Mouse (Mus musculus): Measurements from ENCODE around the gene Myg1. TPM values are rescaled to one million over a fixed set of nuclear protein-coding genes. Genes with fewer than 3 reads are reported as not detected.
A peak's percentile ranks its signal among the peaks of the same experiment; 100 is the strongest.

The Myg1 gene
- polyA plus RNA-seq, 1 experiment from 2014 or later, result 81.8 TPM

GRCm38 (mm10) chr15:102366238-102366637, 34.7 kb downstream of the Myg1 start:
- Histone ChIP-seq H3K4me3 (replicated peaks; ENCODE audit: low read length) (peak overlapping the region; percentile 33), H3K4me1 (ENCODE audit: control insufficient read depth, insufficient read depth, low read length) (peaks cover 32% of the 10 kb centered on the region), H3K9ac (ENCODE audit: low read length) (peak overlapping the region; percentile 43), H3K36me3 (ENCODE audit: control insufficient read depth, insufficient read depth, low read length) (no peaks in the 10 kb centered on the region), H3K27me3 (ENCODE audit: control insufficient read depth, insufficient read depth, low read length) (no peaks in the 10 kb centered on the region; the same call in none of the 2 replicates), H3K27ac (ENCODE audit: low read length) (no peak overlapping the region), H3K9me3 (replicated peaks; ENCODE audit: control insufficient read depth, low read length) (no peaks in the 10 kb centered on the region), H3K4me2 (ENCODE audit: low read depth, low read length) (peak overlapping the region; percentile 46)
- ATAC-seq (ENCODE audit: insufficient read depth, low FRiP score), result no peak
- WGBS, result 12% methylated on average over 7 of the region's 7 CpGs

DNA sequence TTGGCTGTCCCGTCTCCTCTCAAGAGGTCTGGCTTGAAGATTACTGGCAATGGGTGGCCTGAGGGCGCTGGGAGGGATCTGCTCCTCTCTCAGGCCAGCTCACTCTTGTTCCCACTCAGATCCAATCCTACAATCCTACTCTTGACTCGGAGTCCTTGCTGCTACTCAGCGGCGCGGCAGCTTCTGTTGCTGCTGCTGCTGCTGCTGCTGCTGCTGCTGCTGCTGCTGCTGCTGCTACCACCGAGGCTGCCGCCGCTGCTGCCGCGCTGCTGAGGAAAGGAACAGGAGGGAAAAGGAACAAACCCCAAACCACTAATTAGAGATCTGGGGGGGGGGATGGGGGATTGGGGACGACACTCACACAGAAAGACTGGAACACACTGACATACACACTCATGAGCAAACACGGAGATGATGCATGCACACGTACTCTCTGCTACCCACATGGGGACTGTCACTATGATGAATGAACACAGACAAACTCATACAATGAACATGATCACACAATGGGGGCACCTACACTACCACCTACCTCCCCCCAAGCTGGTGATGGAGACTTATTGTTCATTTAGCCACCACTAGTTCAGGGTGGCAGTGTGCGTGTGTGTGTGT, 35.3 kb downstream of the Myg1 start, which contains the start of gene Sp7:
TSS of gene Sp7 (minus strand) at position 450 of the 612 bp plus-strand sequence.
- Histone ChIP-seq H3K36me3 (ENCODE audit: control insufficient read depth, insufficient read depth, low read length) (no peaks in the 10 kb centered on the region), H3K4me1 (ENCODE audit: control insufficient read depth, insufficient read depth, low read length) (peaks cover 32% of the 10 kb centered on the region), H3K4me2 (ENCODE audit: low read depth, low read length) (peak within 1 kb of the TSS; percentile 46), H3K27ac (ENCODE audit: low read length) (no peak within 1 kb of the TSS), H3K27me3 (ENCODE audit: control insufficient read depth, insufficient read depth, low read length) (no peaks in the 10 kb centered on the region; the same call in none of the 2 replicates), H3K4me3 (replicated peaks; ENCODE audit: low read length) (peak within 1 kb of the TSS; percentile 33), H3K9ac (ENCODE audit: low read length) (peak within 1 kb of the TSS; percentile 43), H3K9me3 (replicated peaks; ENCODE audit: control insufficient read depth, low read length) (no peaks in the 10 kb centered on the region)
- 5% methylated on average over 15 of the region's 15 CpGs for WGBS
- no peak for ATAC-seq (ENCODE audit: insufficient read depth, low FRiP score)

- 17% methylated on average over 13 of the region's 13 CpGs for WGBS
- no peak overlapping the region for H3K4me3 ChIP-seq (replicated peaks; ENCODE audit: low read length)
These were observed 38.5 kb downstream of the Myg1 start for GRCm38 (mm10) chr15:102369972-102370371.

DNA sequence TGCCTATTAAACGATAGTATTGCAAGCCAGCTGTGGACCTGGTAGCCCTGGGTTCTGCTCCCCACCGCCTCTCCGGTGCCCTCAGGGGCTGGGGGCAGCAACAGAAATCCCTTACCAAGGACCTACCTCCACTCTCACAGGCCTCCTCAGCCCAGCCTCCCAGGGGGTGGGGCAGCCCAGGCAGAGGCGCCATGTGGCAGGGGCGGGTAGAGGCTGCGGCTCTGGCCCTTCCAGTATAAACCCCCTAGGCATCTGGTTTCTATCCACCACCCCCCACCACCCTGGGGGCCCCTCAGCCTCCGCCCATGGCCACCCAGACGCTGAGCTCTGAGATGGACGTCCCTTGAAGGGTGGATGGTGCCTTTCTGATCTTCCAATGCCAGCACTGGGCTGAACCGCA, 39.2 kb downstream of the Myg1 start:
- Histone ChIP-seq H3K9me3 (replicated peaks; ENCODE audit: control insufficient read depth, low read length) (no peaks in the 10 kb centered on the region), H3K4me3 (replicated peaks; ENCODE audit: low read length) (peak overlapping the region; percentile 13), H3K4me2 (ENCODE audit: low read depth, low read length) (peak overlapping the region; percentile 48), H3K4me1 (ENCODE audit: control insufficient read depth, insufficient read depth, low read length) (peaks cover 21% of the 10 kb centered on the region), H3K9ac (ENCODE audit: low read length) (peak overlapping the region; percentile 57), H3K36me3 (ENCODE audit: control insufficient read depth, insufficient read depth, low read length) (no peaks in the 10 kb centered on the region), H3K27ac (ENCODE audit: low read length) (peak overlapping the region; percentile 38), H3K27me3 (ENCODE audit: control insufficient read depth, insufficient read depth, low read length) (no peaks in the 10 kb centered on the region; the same call in none of the 2 replicates)
- ATAC-seq (ENCODE audit: insufficient read depth, low FRiP score), result peak; percentile 78
- WGBS, result 6% methylated on average over 10 of the region's 10 CpGs

More at GRCm38 (mm10) chr15:102369972-102370371, 38.5 kb downstream of the Myg1 start:
- Histone ChIP-seq H3K9me3 (replicated peaks; ENCODE audit: control insufficient read depth, low read length) (no peaks in the 10 kb centered on the region), H3K36me3 (ENCODE audit: control insufficient read depth, insufficient read depth, low read length) (no peaks in the 10 kb centered on the region), H3K27ac (ENCODE audit: low read length) (no peak overlapping the region), H3K9ac (ENCODE audit: low read length) (no peak overlapping the region), H3K27me3 (ENCODE audit: control insufficient read depth, insufficient read depth, low read length) (no peaks in the 10 kb centered on the region; the same call in none of the 2 replicates), H3K4me2 (ENCODE audit: low read depth, low read length) (peak overlapping the region; percentile 48), H3K4me1 (ENCODE audit: control insufficient read depth, insufficient read depth, low read length) (peaks cover 22% of the 10 kb centered on the region)
- ATAC-seq (ENCODE audit: insufficient read depth, low FRiP score), result no peak

DNA sequence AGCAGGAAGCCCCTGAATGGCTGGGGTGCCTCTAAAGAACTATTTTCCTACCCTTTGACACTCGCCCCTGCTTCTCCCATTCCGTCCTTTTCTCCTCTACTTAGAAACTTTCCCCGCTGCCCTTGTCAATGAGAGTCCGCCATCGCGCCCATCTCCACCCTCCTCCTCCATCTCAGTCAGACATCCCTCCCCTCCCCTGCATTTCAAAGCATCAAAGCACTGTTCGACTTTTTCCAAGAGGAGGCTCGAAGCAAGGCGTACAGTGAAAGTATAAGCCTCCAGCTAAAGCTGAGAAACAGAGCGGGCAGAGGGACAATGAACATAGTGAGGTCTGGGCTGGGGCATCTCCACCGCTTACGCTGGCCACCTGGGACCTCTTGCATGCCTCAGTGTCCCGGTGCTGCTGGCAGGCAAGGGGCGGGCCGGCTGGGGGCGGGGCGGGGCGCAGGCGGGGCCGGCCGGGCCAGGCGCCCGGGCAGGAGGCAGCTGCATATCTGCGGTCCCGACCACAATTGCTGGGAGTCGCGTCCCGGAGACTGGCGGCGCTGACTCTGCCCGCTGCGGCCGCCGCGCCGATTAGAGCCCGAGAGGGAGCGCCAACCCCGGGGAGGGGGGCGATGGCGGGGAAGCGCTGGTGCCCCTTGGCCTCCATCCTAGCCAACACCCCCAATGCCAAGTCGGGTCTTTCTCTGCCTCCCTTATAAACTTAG, 45.1 kb downstream of the Myg1 start:
- no peaks in the 10 kb centered on the region for H3K27me3 ChIP-seq (ENCODE audit: control insufficient read depth, insufficient read depth, low read length)
- peak overlapping the region; percentile 99 for H3K4me2 ChIP-seq (ENCODE audit: low read depth, low read length)
- H3K4me1 ChIP-seq (ENCODE audit: control insufficient read depth, insufficient read depth, low read length), result peaks cover 14% of the 10 kb centered on the region
- ATAC-seq (ENCODE audit: insufficient read depth, low FRiP score), result peak; percentile 81
- H3K9me3 ChIP-seq (replicated peaks; ENCODE audit: control insufficient read depth, low read length), result no peaks in the 10 kb centered on the region
- H3K36me3 ChIP-seq (ENCODE audit: control insufficient read depth, insufficient read depth, low read length), result no peaks in the 10 kb centered on the region
- WGBS, result 1% methylated on average over 43 of the region's 43 CpGs
- H3K9ac ChIP-seq (ENCODE audit: low read length), result peak overlapping the region; percentile 82
- peak overlapping the region; percentile 73 for H3K4me3 ChIP-seq (replicated peaks; ENCODE audit: low read length)
- H3K27ac ChIP-seq (ENCODE audit: low read length), result peak overlapping the region; percentile 75

DNA sequence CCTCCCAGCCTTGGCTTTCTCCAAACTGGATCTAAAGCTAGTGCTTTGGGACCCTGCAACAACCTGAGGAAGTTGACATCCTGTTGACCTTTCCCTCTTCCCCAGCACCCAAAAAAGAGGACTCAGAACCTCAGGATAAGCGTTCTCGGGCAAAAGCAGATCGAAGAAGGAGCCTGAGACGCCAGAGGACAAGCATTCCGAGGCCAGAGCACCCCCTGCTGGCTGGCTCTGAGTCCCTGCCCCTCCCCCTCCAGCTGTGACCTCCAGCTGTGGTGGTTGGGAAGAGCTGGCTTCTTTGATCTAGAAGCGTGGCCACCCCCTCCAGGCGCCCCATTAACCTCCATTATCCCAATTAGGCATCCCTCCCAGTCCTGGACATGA, 45.6 kb downstream of the Myg1 start:
- 0% methylated on average over 7 of the region's 7 CpGs for WGBS
- peak overlapping the region; percentile 75 for H3K27ac ChIP-seq (ENCODE audit: low read length)
- peak; percentile 79 for ATAC-seq (ENCODE audit: insufficient read depth, low FRiP score)
- H3K36me3 ChIP-seq (ENCODE audit: control insufficient read depth, insufficient read depth, low read length), result no peaks in the 10 kb centered on the region
- H3K9me3 ChIP-seq (replicated peaks; ENCODE audit: control insufficient read depth, low read length), result no peaks in the 10 kb centered on the region
- peaks cover 14% of the 10 kb centered on the region for H3K4me1 ChIP-seq (ENCODE audit: control insufficient read depth, insufficient read depth, low read length)
- H3K9ac ChIP-seq (ENCODE audit: low read length), result peak overlapping the region; percentile 82
- H3K27me3 ChIP-seq (ENCODE audit: control insufficient read depth, insufficient read depth, low read length), result no peaks in the 10 kb centered on the region
- peak overlapping the region; percentile 99 for H3K4me2 ChIP-seq (ENCODE audit: low read depth, low read length)
- H3K4me3 ChIP-seq (replicated peaks; ENCODE audit: low read length), result peak overlapping the region; percentile 73

DNA sequence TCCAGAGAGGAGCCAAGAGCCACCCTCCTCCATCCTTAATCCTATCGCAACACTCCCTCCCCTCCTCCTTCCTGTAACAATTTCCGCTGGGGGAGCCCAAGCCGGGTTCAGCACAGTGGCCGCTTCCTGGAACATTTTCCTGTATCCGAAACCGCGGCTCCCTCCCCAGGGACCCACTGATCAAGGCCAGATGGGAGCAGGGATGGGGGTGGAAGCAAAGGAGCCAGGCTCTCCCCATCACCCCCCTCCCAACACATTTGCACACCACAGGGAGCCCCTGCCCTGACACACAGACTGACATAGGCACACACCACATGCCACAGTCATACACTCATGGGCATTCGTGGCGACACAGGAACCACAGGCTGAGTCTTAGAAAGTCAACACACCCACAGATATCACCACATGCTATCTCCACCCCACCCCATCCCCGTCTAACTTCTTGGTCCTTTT, 46.3 kb downstream of the Myg1 start:
- peak overlapping the region; percentile 36 for H3K27ac ChIP-seq (ENCODE audit: low read length)
- no peaks in the 10 kb centered on the region for H3K9me3 ChIP-seq (replicated peaks; ENCODE audit: control insufficient read depth, low read length)
- H3K36me3 ChIP-seq (ENCODE audit: control insufficient read depth, insufficient read depth, low read length), result no peaks in the 10 kb centered on the region
- H3K4me3 ChIP-seq (replicated peaks; ENCODE audit: low read length), result 0 out of 2 replicates have a peak overlapping the region, but pooled peaks have one; percentile 73
- H3K4me2 ChIP-seq (ENCODE audit: low read depth, low read length), result peak overlapping the region; percentile 99
- H3K9ac ChIP-seq (ENCODE audit: low read length), result peak overlapping the region; percentile 40
- no peaks in the 10 kb centered on the region for H3K27me3 ChIP-seq (ENCODE audit: control insufficient read depth, insufficient read depth, low read length)
- peaks cover 14% of the 10 kb centered on the region for H3K4me1 ChIP-seq (ENCODE audit: control insufficient read depth, insufficient read depth, low read length)
- peak; percentile 37; the same call in 1 of the 2 replicates for ATAC-seq (ENCODE audit: insufficient read depth, low FRiP score)
- whole genome bisulfite sequencing, result 12% methylated on average over 10 of the region's 10 CpGs

DNA sequence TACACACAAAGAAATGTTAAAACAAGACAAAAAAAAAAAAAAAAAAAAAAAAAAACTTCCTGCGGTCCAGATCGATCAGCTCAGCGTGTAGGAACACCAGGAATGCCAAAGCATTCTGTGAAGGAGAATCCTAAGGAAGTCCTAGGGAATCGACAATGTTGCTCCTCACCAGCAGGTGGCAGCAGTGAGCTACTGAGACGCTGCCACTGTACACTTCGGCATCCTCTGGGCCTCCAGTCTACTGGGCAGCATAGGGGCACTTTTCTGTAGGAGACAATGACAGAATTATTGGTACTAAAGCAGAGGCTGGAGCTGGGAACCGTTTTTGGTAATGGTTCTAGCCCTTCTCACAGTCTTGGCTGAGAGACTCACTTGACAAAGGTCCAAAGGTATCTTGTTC, 50.1 kb downstream of the Myg1 start:
- Histone ChIP-seq H3K36me3 (ENCODE audit: control insufficient read depth, insufficient read depth, low read length) (no peaks in the 10 kb centered on the region), H3K27ac (ENCODE audit: low read length) (no peak overlapping the region), H3K9me3 (replicated peaks; ENCODE audit: control insufficient read depth, low read length) (no peaks in the 10 kb centered on the region), H3K4me1 (ENCODE audit: control insufficient read depth, insufficient read depth, low read length) (peaks cover 9% of the 10 kb centered on the region), H3K4me3 (replicated peaks; ENCODE audit: low read length) (no peak overlapping the region), H3K9ac (ENCODE audit: low read length) (no peak overlapping the region), H3K27me3 (ENCODE audit: control insufficient read depth, insufficient read depth, low read length) (no peaks in the 10 kb centered on the region), H3K4me2 (ENCODE audit: low read depth, low read length) (no peak overlapping the region)
- ATAC-seq (ENCODE audit: insufficient read depth, low FRiP score), result peak; percentile 65; the same call in 1 of the 2 replicates
- 0% methylated on average over 7 of the region's 7 CpGs for WGBS

GRCm38 (mm10) chr15:102383671-102384070, 52.2 kb downstream of the Myg1 start:
- H3K27me3 ChIP-seq (ENCODE audit: control insufficient read depth, insufficient read depth, low read length), result no peaks in the 10 kb centered on the region
- ATAC-seq (ENCODE audit: insufficient read depth, low FRiP score), result no peak
- 78% methylated on average over 6 of the region's 6 CpGs for WGBS
- H3K4me3 ChIP-seq (replicated peaks; ENCODE audit: low read length), result no peak overlapping the region
- H3K9ac ChIP-seq (ENCODE audit: low read length), result no peak overlapping the region
- H3K4me2 ChIP-seq (ENCODE audit: low read depth, low read length), result no peak overlapping the region
- H3K27ac ChIP-seq (ENCODE audit: low read length), result no peak overlapping the region
- H3K9me3 ChIP-seq (replicated peaks; ENCODE audit: control insufficient read depth, low read length), result no peaks in the 10 kb centered on the region
- no peaks in the 10 kb centered on the region for H3K36me3 ChIP-seq (ENCODE audit: control insufficient read depth, insufficient read depth, low read length)
- H3K4me1 ChIP-seq (ENCODE audit: control insufficient read depth, insufficient read depth, low read length), result no peaks in the 10 kb centered on the region
